Mouse (Mus musculus) ES-E14 (cell line): ENCODE results near the gene Grap2.

ENCODE experiments used
- CHD2 ChIP-seq: IDR thresholded peaks from 2 replicates; pipeline ENCODE4 v1.6.1; 2014; ENCODE audit warnings: mild to moderate bottlenecking, low read depth, low read length, inconsistent platforms
- HCFC1 ChIP-seq: IDR thresholded peaks from 2 replicates; pipeline ENCODE4 v1.6.1; 2012; ENCODE audit warnings: low read length, inconsistent platforms, borderline replicate concordance; ENCODE audit not compliant: insufficient read depth
- MAFK ChIP-seq: IDR thresholded peaks from 2 replicates; pipeline ENCODE4 v1.6.1; 2014; ENCODE audit warnings: mild to moderate bottlenecking, low read depth, low read length, inconsistent platforms; ENCODE audit not compliant: insufficient read depth
- ZC3H11A ChIP-seq: IDR thresholded peaks from 2 replicates; pipeline ENCODE4 v1.6.1; 2012; ENCODE audit warnings: low read depth, mild to moderate bottlenecking, inconsistent platforms, low read length, borderline replicate concordance
- ZNF384 ChIP-seq: IDR thresholded peaks from 2 replicates; pipeline ENCODE4 v1.6.1; 2012; ENCODE audit warnings: low read depth, low read length, inconsistent platforms

GRCm38 (mm10) chr15:80567139-80567538 is 5.3 kb upstream of the Grap2 start:
- TF ChIP-seq ZNF384, result no peak
- TF ChIP-seq HCFC1, result no peak
- no peak for TF ChIP-seq MAFK
- TF ChIP-seq CHD2, result no peak
- TF ChIP-seq ZC3H11A, result no peak
